Mouse (Mus musculus) mature B cell (primary cell): Measurements from ENCODE around the gene Gm17657.

Experiments
- in situ Hi-C: fragments of 300-500 bp; cut with MboI; formaldehyde crosslinking; loops from 2 replicates; pipeline ENCODE4 v1.14.3; 2019

Gene Gm17657

GRCm38 (mm10) chr17:29488257-29488977 is 61.0 kb downstream of the Gm17657 start:
- in situ Hi-C loops = loop anchor here (5.0 kb wide), 1 partner anchor 51 kb away; no protein-coding TSS in a partner anchor

GRCm38 (mm10) chr17:29485336-29486233 is 63.9 kb downstream of the Gm17657 start:
- in situ Hi-C loops = loop anchor here (5.0 kb wide), 1 partner anchor 48 kb away; no protein-coding TSS in a partner anchor

GRCm38 (mm10) chr17:29484431-29484830 is 65.0 kb downstream of the Gm17657 start:
- in situ Hi-C loops = no loop called here

- in situ Hi-C loops = no loop called here
Observed at GRCm38 (mm10) chr17:29483282-29483681, 66.2 kb downstream of the Gm17657 start.

- in situ Hi-C loops = no loop called here
Observed at GRCm38 (mm10) chr17:29482632-29483031, 66.8 kb downstream of the Gm17657 start.

- in situ Hi-C loops = no loop called here
Observed at GRCm38 (mm10) chr17:29480256-29480655, 69.2 kb downstream of the Gm17657 start.

GRCm38 (mm10) chr17:29478271-29478670 is 71.2 kb downstream of the Gm17657 start:
- in situ Hi-C loops = no loop called here

GRCm38 (mm10) chr17:29477357-29477756 is 72.1 kb downstream of the Gm17657 start:
- in situ Hi-C loops = no loop called here

GRCm38 (mm10) chr17:29476461-29476860 is 73.0 kb downstream of the Gm17657 start:
- in situ Hi-C loops = no loop called here

- in situ Hi-C loops = no loop called here
Observed at GRCm38 (mm10) chr17:29475142-29475541, 74.3 kb downstream of the Gm17657 start.

GRCm38 (mm10) chr17:29474036-29474435 is 75.4 kb downstream of the Gm17657 start:
- in situ Hi-C loops = no loop called here

GRCm38 (mm10) chr17:29473466-29473865 is 76.0 kb downstream of the Gm17657 start:
- in situ Hi-C loops = no loop called here
